Mouse (Mus musculus): Measurements from ENCODE around the gene Mpi.

GRCm38 (mm10) chr9:57537044-57537727 lies 15.4 kb downstream of the Mpi start, which contains the start of gene Fam219b:
- TF ChIP-seq CTCF (IDR thresholded peaks at IDR 0.05; ENCODE audit: low read depth) (no peak), EP300 (IDR thresholded peaks at IDR 0.05; ENCODE audit: low read depth) (no peak)

All from liver, postnatal 0 days (tissue).